Mouse (Mus musculus): ENCODE data around the gene Hexb. TPM values are rescaled to one million over a fixed set of nuclear protein-coding genes. Genes with fewer than 3 reads are reported as not detected.

Hexb gene
- polyA plus RNA-seq, 1 experiment from 2014 or later, result 34.7 TPM

DNA sequence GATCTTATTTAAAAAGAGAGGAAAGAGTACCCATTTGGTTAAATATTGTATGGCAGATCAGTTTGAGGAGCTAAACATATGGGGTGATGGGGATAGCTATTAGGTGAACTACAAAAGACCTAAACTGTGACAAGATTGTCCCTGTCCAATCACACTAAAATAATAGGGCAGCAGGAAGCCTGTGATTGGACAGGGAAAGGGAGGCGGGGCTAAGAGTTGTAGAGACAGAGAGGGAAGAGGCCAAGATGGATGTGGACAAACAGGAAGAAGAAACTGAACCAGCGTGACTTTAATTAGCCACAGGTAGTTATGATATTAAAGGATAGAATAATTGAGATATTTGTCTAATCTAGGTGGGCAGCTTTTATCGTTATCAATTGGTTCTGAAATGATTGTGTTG is 21.9 kb upstream of the Hexb start:
- ATAC-seq (ENCODE audit: borderline replicate concordance, extremely low read depth, low FRiP score, low TSS enrichment), result no peak
- WGBS, result 84% methylated on average over 3 of the region's 3 CpGs
- no peak overlapping the region for H3K4me2 ChIP-seq
- no peaks in the 10 kb centered on the region for H3K9me3 ChIP-seq
- H3K27me3 ChIP-seq, result no peaks in the 10 kb centered on the region
- H3K27ac ChIP-seq, result no peak overlapping the region
- no peaks in the 10 kb centered on the region for H3K36me3 ChIP-seq
- H3K4me3 ChIP-seq, result no peak overlapping the region
- no peak overlapping the region for H3K9ac ChIP-seq
- no peaks in the 10 kb centered on the region for H3K4me1 ChIP-seq

DNA sequence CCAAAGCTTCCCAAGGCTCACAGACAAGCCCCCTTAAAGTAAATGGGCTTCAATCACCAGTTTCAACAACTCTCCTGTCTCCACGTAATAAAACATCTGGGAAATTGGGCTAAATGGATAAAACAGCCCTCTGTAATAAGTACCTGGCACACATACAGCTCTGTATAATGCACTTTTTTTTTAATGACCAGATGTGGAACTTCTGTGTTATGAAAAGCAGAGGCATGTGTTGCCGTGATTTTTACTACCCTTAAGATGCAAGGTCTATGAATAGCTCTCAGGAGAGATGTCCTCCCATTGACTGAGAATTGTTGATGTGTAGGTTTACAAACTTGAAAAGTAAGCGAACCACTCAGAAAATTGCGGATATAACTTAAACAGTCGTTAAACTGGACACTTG is 18.0 kb upstream of the Hexb start:
- H3K4me3 ChIP-seq, result no peak overlapping the region

GRCm38 (mm10) chr13:97215563-97215962 is 17.4 kb upstream of the Hexb start:
- no peak for ATAC-seq (ENCODE audit: borderline replicate concordance, extremely low read depth, low FRiP score, low TSS enrichment)
- Histone ChIP-seq H3K4me2 (no peak overlapping the region), H3K9ac (no peak overlapping the region), H3K9me3 (no peaks in the 10 kb centered on the region), H3K4me3 (no peak overlapping the region), H3K27ac (no peak overlapping the region), H3K4me1 (no peaks in the 10 kb centered on the region), H3K36me3 (no peaks in the 10 kb centered on the region), H3K27me3 (no peaks in the 10 kb centered on the region)
- 56% methylated on average over 4 of the region's 4 CpGs for WGBS

More for the DNA sequence above, 18.0 kb upstream of the Hexb start:
- Histone ChIP-seq H3K27me3 (no peaks in the 10 kb centered on the region), H3K9me3 (no peaks in the 10 kb centered on the region), H3K27ac (no peak overlapping the region), H3K9ac (no peak overlapping the region), H3K36me3 (no peaks in the 10 kb centered on the region), H3K4me2 (no peak overlapping the region), H3K4me1 (no peaks in the 10 kb centered on the region)
- ATAC-seq (ENCODE audit: borderline replicate concordance, extremely low read depth, low FRiP score, low TSS enrichment), result no peak
- 54% methylated on average over 5 of the region's 5 CpGs for WGBS

- Histone ChIP-seq H3K36me3 (no peaks in the 10 kb centered on the region), H3K9ac (no peak overlapping the region), H3K4me2 (no peak overlapping the region), H3K27ac (no peak overlapping the region), H3K27me3 (no peaks in the 10 kb centered on the region), H3K9me3 (no peaks in the 10 kb centered on the region), H3K4me3 (no peak overlapping the region), H3K4me1 (no peaks in the 10 kb centered on the region)
- WGBS, result 55% methylated on average over 3 of the region's 3 CpGs
- no peak; the same call in 1 of the 2 replicates for ATAC-seq (ENCODE audit: borderline replicate concordance, extremely low read depth, low FRiP score, low TSS enrichment)
These were observed 16.6 kb upstream of the Hexb start for GRCm38 (mm10) chr13:97214583-97215268.

- Histone ChIP-seq H3K9me3 (no peaks in the 10 kb centered on the region), H3K27me3 (no peaks in the 10 kb centered on the region), H3K4me3 (no peak overlapping the region), H3K9ac (no peak overlapping the region), H3K4me1 (peaks cover 4% of the 10 kb centered on the region; the same call in 1 of the 2 replicates), H3K36me3 (no peaks in the 10 kb centered on the region), H3K27ac (no peak overlapping the region), H3K4me2 (no peak overlapping the region)
- ATAC-seq (ENCODE audit: borderline replicate concordance, extremely low read depth, low FRiP score, low TSS enrichment), result no peak
- 43% methylated on average over 3 of the region's 3 CpGs for WGBS
These were observed 10.4 kb upstream of the Hexb start for GRCm38 (mm10) chr13:97208500-97209010.

GRCm38 (mm10) chr13:97208112-97208478 is 9.9 kb upstream of the Hexb start:
- Histone ChIP-seq H3K27me3 (no peaks in the 10 kb centered on the region), H3K36me3 (no peaks in the 10 kb centered on the region), H3K4me2 (no peak overlapping the region), H3K9ac (no peak overlapping the region), H3K27ac (no peak overlapping the region), H3K4me1 (peaks cover 4% of the 10 kb centered on the region; the same call in 1 of the 2 replicates), H3K4me3 (no peak overlapping the region), H3K9me3 (no peaks in the 10 kb centered on the region)
- 39% methylated on average over 7 of the region's 7 CpGs for WGBS
- no peak for ATAC-seq (ENCODE audit: borderline replicate concordance, extremely low read depth, low FRiP score, low TSS enrichment)

DNA sequence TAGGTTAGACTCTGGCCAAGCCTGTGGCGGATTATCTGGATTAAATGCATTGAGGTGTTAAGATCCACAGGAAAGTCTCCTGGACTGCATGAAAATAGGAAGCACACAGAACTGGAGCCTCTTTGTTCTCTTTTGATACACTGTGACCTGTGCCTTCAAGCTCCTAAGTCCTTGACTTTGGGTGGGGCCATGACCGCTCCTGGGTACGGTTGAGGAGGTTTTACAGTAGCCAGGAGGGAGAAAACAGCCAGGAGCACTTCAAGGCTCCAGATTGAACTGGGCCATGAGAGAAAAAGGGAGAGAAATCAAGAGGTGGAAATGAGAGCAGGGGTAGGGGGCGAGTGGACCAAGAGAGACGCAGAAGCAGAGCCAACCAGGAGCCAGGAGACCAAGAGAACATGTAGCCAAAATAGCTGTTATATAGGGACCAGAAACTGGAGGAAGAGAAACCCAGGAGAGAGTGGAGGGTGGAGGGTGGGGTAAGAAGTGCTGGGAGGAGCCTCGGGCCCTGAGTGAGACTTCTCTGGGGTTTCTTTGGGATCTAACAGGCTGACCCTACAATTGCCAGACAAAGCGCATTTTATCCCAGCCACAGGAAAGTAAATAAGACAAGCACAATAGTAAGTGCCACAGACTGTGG is 9.4 kb upstream of the Hexb start:
- H3K9ac ChIP-seq, result no peak overlapping the region
- H3K4me3 ChIP-seq, result no peak overlapping the region
- H3K27me3 ChIP-seq, result no peaks in the 10 kb centered on the region
- no peaks in the 10 kb centered on the region for H3K9me3 ChIP-seq
- no peak for ATAC-seq (ENCODE audit: borderline replicate concordance, extremely low read depth, low FRiP score, low TSS enrichment)
- H3K27ac ChIP-seq, result no peak overlapping the region
- H3K4me2 ChIP-seq, result no peak overlapping the region
- peaks cover 4% of the 10 kb centered on the region; the same call in 1 of the 2 replicates for H3K4me1 ChIP-seq
- H3K36me3 ChIP-seq, result no peaks in the 10 kb centered on the region
- WGBS, result 67% methylated on average over 7 of the region's 7 CpGs

GRCm38 (mm10) chr13:97206046-97206445 is 7.9 kb upstream of the Hexb start:
- H3K9me3 ChIP-seq, result no peaks in the 10 kb centered on the region
- no peak overlapping the region for H3K4me3 ChIP-seq
- 88% methylated on average over 2 of the region's 2 CpGs for WGBS
- H3K4me2 ChIP-seq, result no peak overlapping the region
- peaks cover 4% of the 10 kb centered on the region; the same call in 1 of the 2 replicates for H3K4me1 ChIP-seq
- no peaks in the 10 kb centered on the region for H3K36me3 ChIP-seq
- H3K9ac ChIP-seq, result no peak overlapping the region
- no peaks in the 10 kb centered on the region for H3K27me3 ChIP-seq
- no peak for ATAC-seq (ENCODE audit: borderline replicate concordance, extremely low read depth, low FRiP score, low TSS enrichment)
- no peak overlapping the region for H3K27ac ChIP-seq

DNA sequence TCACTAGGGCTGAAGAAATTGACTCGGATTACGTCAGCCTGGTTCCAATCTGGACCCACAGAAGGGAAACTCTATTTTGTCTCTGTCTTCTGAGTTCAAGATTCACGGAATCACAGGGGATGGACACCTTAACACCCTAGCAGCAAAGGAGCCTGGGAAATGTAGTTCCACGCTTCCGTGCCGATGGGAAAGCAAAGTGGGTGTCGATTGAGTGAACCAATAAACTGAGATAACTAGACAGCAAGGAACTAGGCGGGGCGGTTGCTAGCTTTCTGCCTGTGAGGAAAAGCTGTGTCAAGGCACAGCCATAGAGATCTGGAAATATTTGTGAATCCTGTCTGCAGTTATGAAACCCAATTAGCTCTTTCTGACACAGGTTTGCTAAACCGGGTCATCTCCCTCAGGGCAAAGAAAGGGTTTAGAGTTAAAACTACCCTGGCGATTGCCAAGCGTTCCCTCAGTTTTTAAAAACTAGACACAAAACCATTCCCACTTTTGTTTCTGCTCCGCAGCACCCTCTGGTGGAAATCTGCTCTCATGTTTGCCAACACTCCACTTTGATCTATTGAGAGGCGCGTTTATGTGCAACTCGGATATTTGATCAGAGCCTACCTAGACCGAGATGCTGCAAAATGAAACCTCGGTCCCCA is 7.0 kb upstream of the Hexb start:
- H3K9me3 ChIP-seq, result no peaks in the 10 kb centered on the region
- peak overlapping the region; percentile 11; the same call in 1 of the 2 replicates for H3K9ac ChIP-seq
- no peaks in the 10 kb centered on the region for H3K36me3 ChIP-seq
- H3K27me3 ChIP-seq, result no peaks in the 10 kb centered on the region
- peak overlapping the region; percentile 59 for H3K4me2 ChIP-seq
- peak overlapping the region; percentile 38 for H3K4me3 ChIP-seq
- ATAC-seq (ENCODE audit: borderline replicate concordance, extremely low read depth, low FRiP score, low TSS enrichment), result peak; percentile 87
- peak overlapping the region; percentile 77 for H3K27ac ChIP-seq
- peaks cover 4% of the 10 kb centered on the region; the same call in 1 of the 2 replicates for H3K4me1 ChIP-seq
- 5% methylated on average over 18 of the region's 18 CpGs for WGBS

GRCm38 (mm10) chr13:97201896-97202295 is 3.7 kb upstream of the Hexb start:
- Histone ChIP-seq H3K9me3 (no peaks in the 10 kb centered on the region), H3K9ac (no peak overlapping the region), H3K36me3 (no peaks in the 10 kb centered on the region), H3K27ac (no peak overlapping the region), H3K4me3 (no peak overlapping the region), H3K4me1 (peaks cover 4% of the 10 kb centered on the region; the same call in 1 of the 2 replicates), H3K4me2 (no peak overlapping the region), H3K27me3 (no peaks in the 10 kb centered on the region)
- no peak for ATAC-seq (ENCODE audit: borderline replicate concordance, extremely low read depth, low FRiP score, low TSS enrichment)
- 62% methylated on average over 4 of the region's 4 CpGs for WGBS

- no peak for ATAC-seq (ENCODE audit: borderline replicate concordance, extremely low read depth, low FRiP score, low TSS enrichment)
- H3K36me3 ChIP-seq, result no peaks in the 10 kb centered on the region
- WGBS, result 35% methylated on average over 7 of the region's 7 CpGs
- no peak overlapping the region for H3K4me2 ChIP-seq
- no peaks in the 10 kb centered on the region for H3K9me3 ChIP-seq
- 0 out of 2 replicates have a peak overlapping the region, but pooled peaks have one; percentile 0 for H3K27ac ChIP-seq
- H3K4me3 ChIP-seq, result no peak overlapping the region
- no peak overlapping the region for H3K9ac ChIP-seq
- no peaks in the 10 kb centered on the region for H3K27me3 ChIP-seq
- peaks cover 4% of the 10 kb centered on the region; the same call in 1 of the 2 replicates for H3K4me1 ChIP-seq
These were observed 2.9 kb upstream of the Hexb start for GRCm38 (mm10) chr13:97201076-97201475.

DNA sequence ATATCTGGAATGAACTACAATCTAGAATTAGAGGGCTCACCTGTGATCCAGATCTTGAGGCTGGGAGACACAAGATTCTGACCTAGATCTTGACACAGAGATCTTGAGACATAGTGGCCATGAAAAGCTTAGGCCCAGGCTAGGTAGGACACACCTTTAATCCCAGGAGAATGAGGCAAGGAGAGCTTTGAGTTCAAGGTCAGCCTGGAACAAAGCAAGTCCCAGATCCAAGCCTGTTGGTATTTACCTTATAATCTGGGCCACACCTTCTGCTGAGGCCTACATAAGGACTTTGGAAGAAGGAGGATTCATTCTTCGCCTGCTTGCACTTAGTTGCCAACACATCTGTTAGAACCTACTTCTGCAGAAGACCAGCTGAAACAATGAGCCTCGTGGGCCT is 966 bp upstream of the Hexb start:
- Histone ChIP-seq H3K36me3 (no peaks in the 10 kb centered on the region), H3K4me1 (no peaks in the 10 kb centered on the region), H3K9ac (no peak overlapping the region), H3K4me3 (no peak overlapping the region), H3K27ac (no peak overlapping the region), H3K9me3 (no peaks in the 10 kb centered on the region), H3K27me3 (no peaks in the 10 kb centered on the region), H3K4me2 (no peak overlapping the region)
- ATAC-seq (ENCODE audit: borderline replicate concordance, extremely low read depth, low FRiP score, low TSS enrichment), result no peak
- 77% methylated on average over 2 of the region's 2 CpGs for WGBS
